Mouse (Mus musculus) heart, postnatal 10 days (tissue): Measurements from ENCODE around the gene Sh2b2. TPM values are rescaled to one million over a fixed set of nuclear protein-coding genes. Genes with fewer than 3 reads are reported as not detected.
A peak's percentile ranks its signal among the peaks of the same experiment; 100 is the strongest.

ENCODE experiments used
- DNase-seq, 2 experiments: peaks; one replicate each; pipeline ENCODE4 v3.0.0; 2021
- intact Hi-C: fragments of 180-260 bp; cut with DNase I; formaldehyde crosslinking; loops from one replicate; pipeline ENCODE4 v1.15.1; 2025
- total RNA-seq, 2 experiments: library from RNA; stranded (reverse); gene quantifications; 2 replicates each; pipeline ENCODE4 v1.2.3; 2021

Sh2b2 gene
- total RNA-seq, 2 experiments from 2014 or later, result 2.0 to 3.3 TPM

DNA sequence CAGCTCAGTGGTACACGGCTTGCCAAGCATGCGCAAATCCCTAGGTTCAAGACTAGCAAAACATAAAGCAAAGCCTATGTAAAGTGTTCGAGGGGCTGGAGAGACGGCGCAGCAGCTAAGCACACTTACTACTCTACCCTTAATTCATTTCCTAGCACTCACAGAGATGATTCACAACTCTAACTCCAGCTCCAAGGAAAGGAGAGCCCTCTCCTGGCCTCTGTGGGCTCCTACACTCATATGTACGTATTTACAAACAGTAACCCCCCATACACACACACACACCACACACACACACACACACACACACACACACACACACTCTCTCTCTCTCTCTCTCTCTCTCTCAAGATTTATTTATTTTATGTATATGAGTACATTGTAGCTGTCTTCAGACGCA lies 62.6 kb downstream of the Sh2b2 start:
- DNase-seq, result no peak
- intact Hi-C loops, result no loop called here

GRCm38 (mm10) chr5:136182830-136183229 lies 63.5 kb downstream of the Sh2b2 start:
- intact Hi-C loops, result no loop called here
- DNase-seq, result no peak

- DNase-seq, result no peak
- intact Hi-C loops, result no loop called here
These were observed 64.3 kb downstream of the Sh2b2 start for GRCm38 (mm10) chr5:136182049-136182448.

- intact Hi-C loops, result no loop called here
- no peak for DNase-seq
These were observed 65.2 kb downstream of the Sh2b2 start for GRCm38 (mm10) chr5:136181197-136181596.

DNA sequence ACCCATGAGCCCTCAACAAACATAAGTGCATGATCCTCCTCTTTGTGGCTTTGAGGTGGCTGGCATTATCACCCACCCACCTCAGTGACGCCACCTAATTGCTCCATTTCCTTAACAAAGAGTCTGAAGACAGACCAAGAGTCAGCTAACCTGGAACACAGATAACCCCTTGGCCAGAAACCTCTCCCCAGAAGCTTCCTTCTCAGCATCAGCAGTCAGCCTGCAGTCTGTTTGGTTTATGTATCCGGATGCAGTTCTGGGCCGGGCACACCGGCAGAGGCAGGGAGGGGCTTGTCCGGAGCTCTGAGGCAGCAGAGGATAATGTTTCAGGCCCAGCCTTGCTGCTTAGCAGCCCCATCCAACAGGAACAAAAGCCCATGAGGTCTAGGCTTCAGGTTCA lies 66.8 kb downstream of the Sh2b2 start:
- no peak for DNase-seq
- intact Hi-C loops, result no loop called here

DNA sequence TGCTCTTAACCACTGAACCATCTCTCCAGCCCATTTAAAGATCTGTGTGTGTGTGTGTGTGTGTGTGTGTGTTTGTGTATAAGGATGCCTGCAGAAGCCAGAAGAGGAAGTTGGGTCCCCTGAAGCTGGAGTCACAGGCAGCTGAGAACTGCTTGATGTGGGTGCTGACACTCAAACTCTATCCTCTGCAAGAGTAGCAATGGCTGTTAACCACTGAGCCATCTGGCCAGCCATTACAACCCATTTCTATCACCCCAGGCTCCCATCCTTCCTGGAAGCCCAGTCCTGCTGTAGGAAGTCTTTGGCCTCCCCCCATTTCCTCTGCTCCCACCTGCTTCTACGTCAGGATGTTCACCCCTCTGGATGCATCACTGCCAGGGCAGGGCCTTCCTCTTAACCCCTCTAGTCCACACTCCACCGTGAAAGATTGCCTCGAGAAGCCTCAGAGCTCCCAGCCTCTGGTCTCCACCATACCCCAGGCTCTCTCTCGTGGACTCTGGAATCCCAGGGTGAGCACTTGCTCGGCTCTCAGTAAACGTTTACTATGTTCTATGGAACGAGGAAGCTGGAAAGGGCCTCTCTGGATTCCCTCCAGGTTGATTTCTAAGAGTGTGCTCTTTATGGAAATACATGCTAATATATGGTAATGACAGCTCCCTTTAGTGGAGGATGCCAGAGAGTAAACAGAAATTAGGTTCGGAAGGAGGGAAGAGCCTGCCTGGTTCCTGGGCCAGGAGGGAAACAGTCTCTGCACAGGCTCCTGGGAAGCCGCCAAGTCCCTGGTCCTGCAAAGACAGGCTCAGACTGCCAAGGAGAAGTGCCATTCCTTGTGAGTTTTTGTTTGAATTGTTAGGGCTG lies 72.5 kb downstream of the Sh2b2 start:
- intact Hi-C loops, result no loop called here
- DNase-seq, result peak in 1 of 2 experiments; percentile 27

- no peak for DNase-seq
- intact Hi-C loops, result no loop called here
These were observed 73.4 kb downstream of the Sh2b2 start for GRCm38 (mm10) chr5:136172939-136173338.

DNA sequence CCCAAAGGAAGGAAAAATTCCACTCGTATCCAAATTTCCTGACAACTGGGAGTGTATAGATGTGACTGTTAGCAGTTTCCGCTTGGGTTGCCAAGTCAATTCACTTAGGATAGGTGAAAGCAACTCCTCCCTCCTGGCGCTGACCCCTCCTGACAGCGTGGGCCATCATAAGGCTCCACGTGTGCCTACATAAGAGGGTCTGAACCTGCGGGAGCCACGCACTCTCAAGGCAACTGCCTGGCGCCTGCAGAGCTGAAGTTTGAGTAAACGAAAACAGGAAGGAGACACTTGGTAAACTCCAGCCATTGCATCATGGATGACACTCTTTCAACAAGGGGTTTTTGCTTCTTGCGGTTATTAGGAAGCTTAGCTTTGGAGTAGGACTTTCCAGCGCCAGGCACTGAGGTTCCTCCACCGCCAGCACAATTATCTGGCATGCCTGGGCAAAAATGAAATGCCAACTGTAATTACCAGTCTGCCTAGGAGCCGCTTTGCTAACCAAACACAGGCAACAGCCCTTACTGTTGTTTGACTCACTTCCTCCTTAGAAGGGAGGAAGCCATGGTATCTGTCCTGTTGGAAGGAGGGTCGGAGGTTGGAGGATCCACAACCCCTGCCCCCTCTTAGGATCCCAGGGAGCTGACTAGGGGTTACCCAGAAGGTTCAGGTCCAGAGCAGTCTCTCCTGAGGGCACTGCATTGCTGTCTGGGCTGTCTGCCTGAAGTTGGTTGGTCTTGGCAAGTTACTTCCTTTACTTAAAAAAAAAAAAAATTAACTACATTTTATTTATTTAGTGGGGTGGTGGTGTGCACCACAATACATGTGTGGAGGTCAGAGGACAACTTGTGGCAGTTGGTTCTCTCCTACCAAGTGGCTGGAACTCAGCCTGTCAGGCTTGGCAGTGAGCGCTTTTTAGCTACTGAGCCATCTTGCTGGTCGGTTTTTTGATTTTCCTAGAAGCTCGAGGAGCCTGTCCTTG lies 74.7 kb downstream of the Sh2b2 start:
- intact Hi-C loops, result no loop called here
- DNase-seq, result peak in 1 of 2 experiments; percentile 21

DNA sequence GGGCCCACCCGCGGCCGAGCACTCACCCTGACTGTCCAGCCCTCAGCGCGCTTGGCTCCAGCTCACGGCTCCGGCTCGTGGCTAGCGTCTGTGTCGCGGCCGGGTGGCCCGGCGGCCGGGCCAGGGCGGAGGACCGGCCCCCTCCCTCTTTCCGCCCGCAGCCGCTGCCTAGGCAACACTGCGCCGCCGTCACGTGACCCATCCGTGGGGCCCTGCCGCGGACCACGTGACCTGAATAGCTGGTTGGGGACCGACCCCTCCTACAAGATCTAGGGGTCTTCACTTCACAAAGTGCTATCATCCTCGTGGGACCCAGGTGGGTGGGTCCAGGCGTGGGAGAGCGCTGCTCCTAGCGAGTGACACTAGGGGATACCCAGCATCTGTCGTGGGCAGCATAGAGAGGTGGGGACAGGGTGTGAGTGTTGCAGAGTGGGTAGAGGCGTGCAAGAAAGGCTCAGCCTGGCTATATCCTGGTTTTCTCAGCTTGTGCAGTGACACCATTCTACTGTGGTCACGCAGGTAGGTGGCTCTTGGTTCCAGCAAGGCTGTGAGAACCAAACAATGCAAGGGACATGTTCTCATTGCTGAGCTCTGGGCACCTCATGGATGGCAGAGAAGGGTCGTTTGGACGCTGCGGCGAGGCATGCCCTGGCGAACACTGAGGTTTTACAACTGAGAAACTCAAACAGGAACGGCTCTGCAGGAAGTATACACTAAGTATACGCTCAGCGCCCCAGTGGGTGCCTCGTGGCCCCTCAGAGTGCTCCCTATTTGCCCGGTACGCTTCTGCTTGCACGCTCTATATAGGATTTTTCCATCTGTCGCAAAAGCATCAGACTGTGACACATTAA lies 75.6 kb downstream of the Sh2b2 start, which contains the start of gene Orai2:
Gene Orai2 (minus strand): TSS at position 202 of the 851 bp plus-strand sequence.
- intact Hi-C loops, result no loop called here
- DNase-seq, result peak; percentile 82

- DNase-seq, result peak; percentile 50 to 52
- intact Hi-C loops, result no loop called here
These were observed 76.5 kb downstream of the Sh2b2 start for GRCm38 (mm10) chr5:136169626-136170511.

Other genes starting within 250 kb of the Sh2b2 start
- 10 to 100 TPM; 18.0 to 32.2 TPM for gene Upk3b, start 208.1 kb downstream of the Sh2b2 start, total RNA-seq
- not detected for gene Upk3bl, start 192.1 kb downstream of the Sh2b2 start, total RNA-seq
- 1 to 10 TPM; 5.5 to 6.3 TPM for gene Rasa4, start 162.6 kb downstream of the Sh2b2 start, total RNA-seq
- 10 to 100 TPM; 63.9 to 80.0 TPM for gene Polr2j, start 129.9 kb downstream of the Sh2b2 start, total RNA-seq
- 1 to 10 TPM; 7.0 to 7.7 TPM for gene Lrwd1, start 110.5 kb downstream of the Sh2b2 start, total RNA-seq
- 1 to 10 TPM; 6.1 to 7.1 TPM for gene Alkbh4, start 110.4 kb downstream of the Sh2b2 start, total RNA-seq
- gene Orai2, start 75.8 kb downstream of the Sh2b2 start, total RNA-seq, result 1 to 10 TPM; 2.7 to 3.8 TPM
- gene Prkrip1, start 47.6 kb downstream of the Sh2b2 start, total RNA-seq, result 10 to 100 TPM; 24.4 to 25.6 TPM